Mouse (Mus musculus) left cerebral cortex, adult 18-20 months (tissue): ENCODE measurements at regions not wholly inside any gene's neighbourhood (a gene's known extent, or its start where the extent isn't known, plus 50 kb on each side); places are given as distances from the start of the nearest gene placed in this dataset.

Source experiments
- DNase-seq, 2 experiments: peaks; one replicate each; pipeline ENCODE4 v3.0.0; 2021 to 2022; ENCODE audit warnings: low spot score in 2 of 2, mixed read lengths in 1 of 2

DNA sequence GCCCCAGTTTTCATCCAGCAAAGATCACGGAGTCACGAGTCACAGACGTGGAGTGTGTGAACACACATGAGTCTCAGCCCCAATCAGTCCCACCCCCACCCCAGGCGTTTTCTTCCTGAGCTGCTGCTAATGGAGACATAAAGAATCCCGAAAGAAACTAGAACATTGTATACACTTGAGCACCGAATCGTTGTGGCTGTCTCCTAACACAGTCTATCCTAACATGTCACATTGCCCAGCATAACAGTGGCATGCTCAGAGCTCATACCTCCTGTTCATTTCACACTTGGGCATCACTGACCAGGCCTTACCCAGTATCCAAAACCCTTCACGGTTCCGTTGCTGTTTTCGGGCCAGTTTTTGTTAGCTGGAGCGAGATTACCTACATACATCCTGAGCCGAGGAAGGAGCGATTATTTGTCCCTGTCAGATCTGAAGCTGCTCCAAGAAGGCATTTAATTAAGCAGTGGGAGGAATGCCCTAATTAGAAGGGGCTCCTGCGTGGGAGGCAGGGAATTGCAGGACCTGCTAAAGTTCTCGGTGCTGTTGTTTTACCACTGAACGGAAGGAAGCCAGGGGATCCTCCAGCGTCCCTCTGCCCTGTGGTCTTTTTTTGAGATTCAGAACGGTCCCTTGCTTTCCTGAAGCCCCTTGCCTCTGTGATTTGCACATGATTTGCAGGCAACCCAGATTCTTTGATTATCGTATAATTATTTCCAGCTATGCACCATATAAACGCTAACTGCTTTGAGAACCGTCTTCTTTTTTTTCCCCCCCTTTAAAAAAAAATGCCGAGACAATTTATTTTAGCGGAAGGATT is 53.4 kb upstream of the Nap1l1 start:
- DNase-seq, result peak; percentile 19 to 22

DNA sequence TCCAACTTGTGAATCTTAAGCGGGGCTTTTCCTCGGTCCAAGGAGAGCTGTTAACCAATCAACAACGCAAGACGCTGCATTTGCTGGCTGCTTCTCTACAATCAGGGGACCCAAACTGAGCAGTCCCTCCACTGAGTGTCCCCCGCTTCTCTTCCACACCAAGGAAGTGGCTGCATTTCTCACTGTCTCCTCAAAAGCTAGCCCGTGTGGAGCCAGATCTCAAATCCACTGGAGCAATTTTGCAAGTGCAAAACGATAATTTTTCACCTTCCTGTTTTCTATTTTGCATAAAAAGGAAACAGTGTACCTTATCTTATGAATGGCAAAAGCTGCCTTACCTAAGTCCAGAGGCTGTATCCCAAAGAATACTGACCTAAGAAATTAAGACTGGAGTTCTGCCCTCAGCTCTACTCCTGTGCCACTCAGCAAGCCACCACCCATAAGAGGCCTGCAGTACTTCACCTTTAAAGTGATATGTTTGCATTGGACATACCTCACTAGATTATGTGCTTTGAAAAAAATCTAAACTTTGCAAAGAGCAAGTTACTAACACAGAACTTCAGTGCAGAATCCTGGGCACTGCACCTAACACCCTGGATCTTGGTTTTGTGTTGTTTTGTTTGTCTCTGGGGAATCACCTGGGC is 52.7 kb upstream of the Nap1l1 start:
- DNase-seq, result no peak

DNA sequence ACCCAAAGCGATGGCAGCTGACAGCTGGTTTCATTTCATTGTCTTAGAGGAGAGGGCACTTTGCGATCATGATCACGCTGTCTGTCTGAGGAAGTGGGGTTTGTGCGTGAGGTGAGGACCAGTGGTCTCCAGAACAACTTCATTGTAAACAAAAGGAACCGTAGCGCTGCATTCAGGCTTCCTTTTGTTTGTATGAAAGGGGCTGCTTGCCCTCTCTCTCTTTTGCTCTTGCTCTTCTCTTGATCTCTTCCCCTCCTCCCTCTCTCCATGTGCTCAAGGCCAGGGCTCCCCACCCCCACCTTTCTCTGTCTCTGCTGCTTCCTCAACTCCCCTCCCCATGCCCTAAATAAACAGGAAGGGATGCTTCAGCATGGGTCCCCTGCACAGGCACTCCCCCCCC is 51.0 kb upstream of the Nap1l1 start:
- DNase-seq, result no peak

DNA sequence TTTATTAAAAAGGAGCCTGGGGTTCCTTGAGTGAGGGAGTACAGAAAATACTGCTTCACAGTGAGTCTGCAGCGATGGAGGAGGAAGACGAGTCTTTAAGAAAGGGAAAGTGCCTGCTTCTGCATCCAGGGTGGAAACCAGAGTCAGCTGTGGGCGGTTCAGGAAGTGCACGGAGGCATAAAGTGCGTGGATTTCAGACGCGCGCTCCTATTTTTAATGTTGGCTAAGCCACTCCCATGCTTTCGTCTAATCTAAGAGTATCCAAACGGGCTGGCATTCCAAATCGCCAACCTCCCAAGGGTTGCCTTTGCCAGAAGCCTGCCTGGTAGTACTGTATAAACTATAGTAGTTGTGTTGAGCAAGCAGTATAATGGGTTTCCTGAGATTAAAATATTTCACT is 50.4 kb upstream of the Nap1l1 start:
- DNase-seq, result peak; percentile 60 to 78
